In genomic region chr4:129261196-129261595, GRCm38 (mm10) we compare ENCODE assay signal across 11 mouse cellular contexts. TPM values are rescaled to one million over a fixed set of nuclear protein-coding genes. Genes with fewer than 3 reads are reported as not detected.
DNase-seq lines count a peak whose midpoint lies in the region; ATAC-seq and TF ChIP-seq lines count a peak whose summit lies in the region.
"Had no signal": no experiment of that assay in that cellular context is flagged by ENCODE, and none has a peak within 500 bp of the region (broad histone marks: within the 10 kb centered on the region; RNA-seq: fewer than 3 reads in every experiment).

Gene C77080 (minus strand): TSS chr4:129261404.

- H3K4me3 ChIP-seq in heart, embryonic 12.5 days: no peak within 1 kb of the TSS
- peak within 1 kb of the TSS; percentile 28 for H3K4me3 ChIP-seq in midbrain, embryonic 10.5 days
- no peak within 1 kb of the TSS for H3K4me3 ChIP-seq in midbrain, postnatal 0 days (ENCODE audit: low read depth, low read length)
- H3K4me3 ChIP-seq in neural tube, embryonic 14.5 days (ENCODE audit: low read depth, low read length): no peak within 1 kb of the TSS

- H3K4me1 ChIP-seq in heart, embryonic 12.5 days (replicated peaks): peaks cover 32% of the 10 kb centered on the region
- H3K4me1 ChIP-seq in midbrain, embryonic 10.5 days: peaks cover 60% of the 10 kb centered on the region
- H3K4me1 ChIP-seq in midbrain, postnatal 0 days (ENCODE audit: insufficient read depth, low read length): peaks cover 4% of the 10 kb centered on the region; the same call in 1 of the 2 replicates
- 0 out of 2 replicates have a peak, but pooled peaks cover 3% of the 10 kb centered on the region for H3K4me1 ChIP-seq in neural tube, embryonic 14.5 days (ENCODE audit: control insufficient read depth, insufficient read depth, low read length)

- DNase-seq in heart, adult 9 months (ENCODE audit: low spot score in 2 of 2): no peak
- no peak for DNase-seq in midbrain, embryonic 10.5 days (ENCODE audit: low spot score)
- DNase-seq in midbrain, postnatal 0 days (ENCODE audit: low spot score): no peak
- DNase-seq in brain, embryonic 14.5 days (ENCODE audit: low read depth): no peak
- no peak for DNase-seq in testis, postnatal 14 days (ENCODE audit: low spot score)
- no peak for DNase-seq in thymus, postnatal 0 days (ENCODE audit: low spot score)
- DNase-seq: cerebellum, adult 18-20 months; kidney, postnatal 14 days had no signal

- no peak for TF ChIP-seq CTCF in midbrain, postnatal 0 days (IDR thresholded peaks at IDR 0.05)
- TF ChIP-seq CTCF in brain, embryonic 14.5 days (IDR thresholded peaks at IDR 0.05; ENCODE audit: borderline replicate concordance, extremely low read depth, insufficient read depth, insufficient read length): no peak

- H3K9me3 ChIP-seq in heart, embryonic 12.5 days (replicated peaks): no peaks in the 10 kb centered on the region
- H3K9me3 ChIP-seq in midbrain, embryonic 10.5 days (replicated peaks): no peaks in the 10 kb centered on the region
- H3K9me3 ChIP-seq in midbrain, postnatal 0 days (ENCODE audit: low read length): no peaks in the 10 kb centered on the region
- no peaks in the 10 kb centered on the region for H3K9me3 ChIP-seq in neural tube, embryonic 14.5 days (ENCODE audit: control insufficient read depth, low read length)

- 0 out of 2 replicates have a peak within 1 kb of the TSS, but pooled peaks have one; percentile 21 for H3K9ac ChIP-seq in heart, embryonic 12.5 days
- H3K9ac ChIP-seq in midbrain, postnatal 0 days (replicated peaks; ENCODE audit: low read length, poor library complexity, severe bottlenecking): no peak within 1 kb of the TSS
- no peak within 1 kb of the TSS for H3K9ac ChIP-seq in neural tube, embryonic 14.5 days (replicated peaks; ENCODE audit: low read depth, low read length)

- 11% methylated on average over 3 of the region's 4 CpGs for WGBS in heart, embryonic 12.5 days
- 10% methylated on average over 2 of the region's 4 CpGs for WGBS in midbrain, embryonic 10.5 days
- WGBS in midbrain, postnatal 0 days: 12% methylated on average over 2 of the region's 4 CpGs
- 24% methylated on average over 2 of the region's 4 CpGs for WGBS in neural tube, embryonic 14.5 days

- H3K4me2 ChIP-seq in heart, embryonic 12.5 days: 0 out of 2 replicates have a peak within 1 kb of the TSS, but pooled peaks have one; percentile 21
- no peak within 1 kb of the TSS for H3K4me2 ChIP-seq in midbrain, postnatal 0 days (ENCODE audit: low read depth, low read length, poor library complexity, severe bottlenecking)
- H3K4me2 ChIP-seq in neural tube, embryonic 14.5 days (ENCODE audit: low read depth, low read length): no peak within 1 kb of the TSS

- no peak for TF ChIP-seq POLR2A in brain, embryonic 14.5 days (IDR thresholded peaks at IDR 0.05; ENCODE audit: borderline replicate concordance, extremely low read depth, insufficient read depth, insufficient read length, poor library complexity, severe bottlenecking)

- no peaks in the 10 kb centered on the region for H3K36me3 ChIP-seq in heart, embryonic 12.5 days
- no peaks in the 10 kb centered on the region for H3K36me3 ChIP-seq in midbrain, embryonic 10.5 days
- H3K36me3 ChIP-seq in midbrain, postnatal 0 days (ENCODE audit: insufficient read depth, low read length): no peaks in the 10 kb centered on the region
- no peaks in the 10 kb centered on the region for H3K36me3 ChIP-seq in neural tube, embryonic 14.5 days (ENCODE audit: control insufficient read depth, insufficient read depth, low read length)

- peaks cover 61% of the 10 kb centered on the region for H3K27me3 ChIP-seq in heart, embryonic 12.5 days (replicated peaks)
- H3K27me3 ChIP-seq in midbrain, embryonic 10.5 days (ENCODE audit: low read depth, poor library complexity, severe bottlenecking): no peaks in the 10 kb centered on the region; the same call in 1 of the 2 replicates
- H3K27me3 ChIP-seq in midbrain, postnatal 0 days (ENCODE audit: insufficient read depth, low read length): no peaks in the 10 kb centered on the region
- H3K27me3 ChIP-seq in neural tube, embryonic 14.5 days (ENCODE audit: control insufficient read depth, insufficient read depth, low read length): no peaks in the 10 kb centered on the region

- no peak for ATAC-seq in heart, embryonic 12.5 days (ENCODE audit: insufficient number of reproducible peaks, low FRiP score)
- no peak for ATAC-seq in midbrain, postnatal 0 days (ENCODE audit: low FRiP score)
- no peak for ATAC-seq in neural tube, embryonic 14.5 days (ENCODE audit: low read depth)
- ATAC-seq: CD4-positive, CD25-positive, alpha-beta regulatory T cell, adult 4 months had no signal

- no peak within 1 kb of the TSS for H3K27ac ChIP-seq in heart, embryonic 12.5 days (ENCODE audit: poor library complexity, severe bottlenecking)
- peak within 1 kb of the TSS; percentile 58 for H3K27ac ChIP-seq in midbrain, embryonic 10.5 days (replicated peaks)
- no peak within 1 kb of the TSS for H3K27ac ChIP-seq in midbrain, postnatal 0 days (ENCODE audit: low read depth, low read length)
- peak within 1 kb of the TSS; percentile 29; the same call in 1 of the 2 replicates for H3K27ac ChIP-seq in neural tube, embryonic 14.5 days (ENCODE audit: low read depth, low read length)

RNA-seq across cellular contexts. Expression of gene C77080, which starts in this region (rescaled TPM):
- 1.2 and 1.6 TPM in 2 replicates for polyA plus RNA-seq in heart, embryonic 12.5 days (2016; fragmentation: Nextera tagmentation; extraction: Ambion mirVana)
- polyA plus RNA-seq in midbrain, embryonic 10.5 days (2016; fragmentation: Nextera tagmentation; extraction: Ambion mirVana): 2.7 and 3.7 TPM in 2 replicates
- total RNA-seq in midbrain, postnatal 0 days (2014; rRNA removed): 16.6 and 25.6 TPM in 2 replicates
- 5.2 and 5.5 TPM in 2 replicates for polyA plus RNA-seq in midbrain, postnatal 0 days (2015; fragmentation: Nextera tagmentation; extraction: Ambion mirVana)
- polyA plus RNA-seq in brain, embryonic 14.5 days (2012; rRNA removed): 12.2 and 15.9 TPM in 2 replicates
- polyA plus RNA-seq in neural tube, embryonic 14.5 days (2014; fragmentation: Nextera tagmentation; extraction: Ambion mirVana): 4.5 and 6.2 TPM in 2 replicates
- polyA plus RNA-seq in thymus, postnatal 0 days (2015; fragmentation: Nextera tagmentation; extraction: Ambion mirVana): 3.3 and 3.6 TPM in 2 replicates

Comparison
In these comparisons a context has a peak if more than half of its experiments do, and no peak if none do; other contexts are left out.
1. H3K27ac ChIP-seq: peak in midbrain, embryonic 10.5 days (single experiment) and neural tube, embryonic 14.5 days (single experiment); none in heart, embryonic 12.5 days (single experiment) and midbrain, postnatal 0 days (single experiment).